Mouse (Mus musculus): ENCODE results near the gene Tmem253. TPM values are rescaled to one million over a fixed set of nuclear protein-coding genes. Genes with fewer than 3 reads are reported as not detected.

Tmem253 gene
- total RNA-seq (2014; rRNA removed): 0.38 TPM in 1 of 2 replicates, not detected in the other
- polyA plus RNA-seq (2015; fragmentation: Nextera tagmentation; extraction: Ambion mirVana): 0.67 TPM in 1 of 2 replicates, not detected in the other

- WGBS: 25% methylated on average over 6 of the region's 6 CpGs
- Histone ChIP-seq H3K9me3 (ENCODE audit: low read length) (no peaks in the 10 kb centered on the region), H3K4me1 (ENCODE audit: insufficient read depth) (peaks cover 13% of the 10 kb centered on the region), H3K36me3 (ENCODE audit: insufficient read depth) (no peaks in the 10 kb centered on the region), H3K9ac (peak within 1 kb of the TSS; percentile 74), H3K27me3 (ENCODE audit: insufficient read depth, low read length) (no peaks in the 10 kb centered on the region), H3K4me3 (ENCODE audit: low read depth, low read length) (peak within 1 kb of the TSS; percentile 70), H3K27ac (ENCODE audit: low read depth, low read length) (peak within 1 kb of the TSS; percentile 90), H3K4me2 (ENCODE audit: low read depth) (peak within 1 kb of the TSS; percentile 65)
- DNase-seq (no peak), ATAC-seq (no peak)
- TF ChIP-seq CTCF (IDR thresholded peaks at IDR 0.05; ENCODE audit: low read depth): no peak
These were observed at the start of gene Tmem253 for GRCm38 (mm10) chr14:52015445-52016100. Tmem253 (plus strand) TSS chr14:52015658.

DNA sequence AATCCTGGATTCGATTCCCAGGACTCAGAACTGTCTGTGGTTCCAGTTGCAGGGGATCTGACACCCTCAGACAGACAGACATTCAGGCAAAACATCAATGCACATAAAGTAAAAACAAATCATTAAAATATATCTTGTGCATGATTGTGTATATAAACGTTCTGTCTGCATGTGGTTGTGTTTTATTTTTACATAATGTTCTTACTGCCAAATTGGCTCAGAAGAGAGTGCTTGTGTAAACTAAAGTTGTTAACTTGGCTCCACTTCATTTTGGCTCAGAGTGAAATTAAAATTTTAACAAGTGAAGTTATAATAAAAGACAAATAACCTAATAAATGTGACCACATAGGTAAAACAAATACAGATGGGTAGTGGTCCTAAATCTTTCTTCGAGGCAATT lies 48.1 kb upstream of the Tmem253 start:
- Histone ChIP-seq H3K27me3 (ENCODE audit: insufficient read depth, low read length) (no peaks in the 10 kb centered on the region), H3K4me3 (ENCODE audit: low read depth, low read length) (no peak overlapping the region), H3K9ac (no peak overlapping the region), H3K9me3 (ENCODE audit: low read length) (no peaks in the 10 kb centered on the region), H3K4me2 (ENCODE audit: low read depth) (no peak overlapping the region), H3K27ac (ENCODE audit: low read depth, low read length) (no peak overlapping the region), H3K4me1 (ENCODE audit: insufficient read depth) (no peaks in the 10 kb centered on the region), H3K36me3 (ENCODE audit: insufficient read depth) (no peaks in the 10 kb centered on the region)
- WGBS: 69% methylated on average over 3 of the region's 3 CpGs
- no peak for ATAC-seq
- no peak for DNase-seq
- TF ChIP-seq CTCF (IDR thresholded peaks at IDR 0.05; ENCODE audit: low read depth): no peak

- no peaks in the 10 kb centered on the region for H3K27me3 ChIP-seq (ENCODE audit: insufficient read depth, low read length)
- H3K4me2 ChIP-seq (ENCODE audit: low read depth): no peak overlapping the region
- no peaks in the 10 kb centered on the region for H3K4me1 ChIP-seq (ENCODE audit: insufficient read depth)
- no peak overlapping the region for H3K27ac ChIP-seq (ENCODE audit: low read depth, low read length)
- H3K9me3 ChIP-seq (ENCODE audit: low read length): no peaks in the 10 kb centered on the region
- WGBS: 85% methylated on average over 3 of the region's 3 CpGs
- no peaks in the 10 kb centered on the region for H3K36me3 ChIP-seq (ENCODE audit: insufficient read depth)
- H3K4me3 ChIP-seq (ENCODE audit: low read depth, low read length): no peak overlapping the region
- H3K9ac ChIP-seq: no peak overlapping the region
- TF ChIP-seq CTCF (IDR thresholded peaks at IDR 0.05; ENCODE audit: low read depth): no peak
- ATAC-seq: no peak
- no peak for DNase-seq
These were observed 36.2 kb upstream of the Tmem253 start for GRCm38 (mm10) chr14:51979252-51979651.

DNA sequence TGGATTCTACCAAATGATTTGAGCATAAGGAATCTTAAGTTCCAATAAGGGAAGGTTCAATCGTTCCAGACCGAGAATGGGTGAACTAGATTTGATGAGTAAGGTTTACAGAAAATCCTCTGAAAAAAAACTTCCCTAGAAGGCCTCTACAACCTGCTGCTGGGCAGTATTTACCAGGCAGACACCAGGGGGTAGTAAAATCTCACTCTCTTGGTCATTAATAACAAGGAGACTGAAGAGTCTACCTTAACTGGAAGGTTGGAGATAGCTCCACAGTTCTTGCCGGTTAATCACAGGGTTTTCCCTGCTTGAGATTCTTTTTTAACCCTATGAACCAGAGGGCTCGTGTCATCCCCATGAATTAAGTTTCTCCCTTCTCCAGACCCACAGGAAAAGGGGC lies 32.2 kb upstream of the Tmem253 start:
- Histone ChIP-seq H3K4me2 (ENCODE audit: low read depth) (no peak overlapping the region; the same call in 1 of the 2 replicates), H3K36me3 (ENCODE audit: insufficient read depth) (peaks cover 6% of the 10 kb centered on the region), H3K9ac (no peak overlapping the region), H3K4me1 (ENCODE audit: insufficient read depth) (0 out of 2 replicates have a peak, but pooled peaks cover 4% of the 10 kb centered on the region), H3K27ac (ENCODE audit: low read depth, low read length) (no peak overlapping the region), H3K9me3 (ENCODE audit: low read length) (no peaks in the 10 kb centered on the region), H3K27me3 (ENCODE audit: insufficient read depth, low read length) (no peaks in the 10 kb centered on the region), H3K4me3 (ENCODE audit: low read depth, low read length) (no peak overlapping the region)
- ATAC-seq: no peak
- no peak for DNase-seq
- 59% methylated on average over 4 of the region's 4 CpGs for WGBS
- TF ChIP-seq CTCF (IDR thresholded peaks at IDR 0.05; ENCODE audit: low read depth): no peak

DNA sequence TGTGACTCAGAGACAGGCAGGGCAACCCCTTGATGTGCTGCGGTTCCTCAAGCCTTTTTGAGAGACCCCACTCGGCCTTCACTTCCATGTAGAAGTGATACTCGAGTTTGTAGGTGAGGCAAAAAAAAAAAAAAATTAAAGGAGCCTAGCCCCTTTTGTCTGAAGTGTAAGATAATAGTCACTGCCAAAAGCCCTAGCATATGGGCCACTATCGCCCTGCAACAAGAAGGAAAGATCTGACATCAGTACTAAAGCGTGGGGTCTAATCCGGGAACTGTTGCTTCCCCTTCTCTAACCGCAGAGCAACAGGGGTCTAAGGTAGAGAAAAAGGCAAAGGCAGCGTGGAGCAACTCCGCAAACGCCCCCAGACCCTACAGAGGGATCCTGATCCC lies 31.6 kb upstream of the Tmem253 start:
- no peaks in the 10 kb centered on the region for H3K9me3 ChIP-seq (ENCODE audit: low read length)
- H3K36me3 ChIP-seq (ENCODE audit: insufficient read depth): peaks cover 10% of the 10 kb centered on the region
- peak overlapping the region; percentile 85 for H3K4me2 ChIP-seq (ENCODE audit: low read depth)
- no peak for ATAC-seq
- WGBS: 5% methylated on average over 10 of the region's 10 CpGs
- no peak for DNase-seq
- H3K27ac ChIP-seq (ENCODE audit: low read depth, low read length): peak overlapping the region; percentile 88
- no peaks in the 10 kb centered on the region for H3K27me3 ChIP-seq (ENCODE audit: insufficient read depth, low read length)
- H3K4me1 ChIP-seq (ENCODE audit: insufficient read depth): 0 out of 2 replicates have a peak, but pooled peaks cover 4% of the 10 kb centered on the region
- no peak for TF ChIP-seq CTCF (IDR thresholded peaks at IDR 0.05; ENCODE audit: low read depth)
- H3K4me3 ChIP-seq (ENCODE audit: low read depth, low read length): peak overlapping the region; percentile 70
- peak overlapping the region; percentile 82 for H3K9ac ChIP-seq

GRCm38 (mm10) chr14:51984247-51985231 lies 30.9 kb upstream of the Tmem253 start, which contains the start of gene Arhgef40:
Arhgef40 (plus strand) TSS chr14:51984719.
- Histone ChIP-seq H3K4me1 (ENCODE audit: insufficient read depth) (0 out of 2 replicates have a peak, but pooled peaks cover 4% of the 10 kb centered on the region), H3K9me3 (ENCODE audit: low read length) (no peaks in the 10 kb centered on the region), H3K27me3 (ENCODE audit: insufficient read depth, low read length) (no peaks in the 10 kb centered on the region), H3K27ac (ENCODE audit: low read depth, low read length) (peak within 1 kb of the TSS; percentile 88), H3K4me2 (ENCODE audit: low read depth) (peak within 1 kb of the TSS; percentile 85), H3K9ac (peak within 1 kb of the TSS; percentile 82), H3K36me3 (ENCODE audit: insufficient read depth) (peaks cover 15% of the 10 kb centered on the region), H3K4me3 (ENCODE audit: low read depth, low read length) (peak within 1 kb of the TSS; percentile 70)
- peak; percentile 84 for DNase-seq
- WGBS: under 1% methylated on average over 55 of the region's 74 CpGs
- peak; percentile 86 for ATAC-seq
- no peak for TF ChIP-seq CTCF (IDR thresholded peaks at IDR 0.05; ENCODE audit: low read depth)

Data from forebrain, postnatal 0 days (tissue).